Mouse (Mus musculus) stomach, adult 2 months (tissue): ENCODE data around the gene Cyp2d11. TPM values are rescaled to one million over a fixed set of nuclear protein-coding genes. Genes with fewer than 3 reads are reported as not detected.

Source experiments
- polyA plus RNA-seq: library from polyadenylated mRNA; depleted of rRNA; stranded (reverse); fragments of >200 nt; gene quantifications from 2 replicates; pipeline ENCODE4 v1.2.3, GENCODE M21; 2012; rRNA removed

Cyp2d11 gene
- polyA plus RNA-seq: not detected in 2 replicates

DNA sequence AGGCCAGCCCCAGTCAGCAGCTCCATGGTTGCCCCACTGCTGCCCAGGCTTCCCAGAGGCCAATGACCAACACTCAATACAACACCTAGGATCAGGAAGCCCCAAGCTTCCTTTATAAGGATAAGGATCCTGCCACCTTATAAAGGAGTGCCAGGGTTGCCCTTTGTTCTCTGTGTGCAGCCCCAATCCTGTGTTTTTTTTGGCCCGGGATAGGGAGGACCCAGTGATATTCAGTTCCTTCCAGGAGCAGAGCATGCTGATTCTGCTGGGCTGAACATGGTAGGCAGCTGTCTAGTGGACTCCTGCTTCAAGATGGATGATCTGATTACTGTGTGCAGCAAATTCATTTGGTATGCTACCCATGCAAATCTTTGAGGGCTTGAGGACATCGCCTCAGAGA, at the start of gene Cyp2d11:
Cyp2d11 (minus strand) TSS at position 101 of the 400 bp plus-strand sequence.

DNA sequence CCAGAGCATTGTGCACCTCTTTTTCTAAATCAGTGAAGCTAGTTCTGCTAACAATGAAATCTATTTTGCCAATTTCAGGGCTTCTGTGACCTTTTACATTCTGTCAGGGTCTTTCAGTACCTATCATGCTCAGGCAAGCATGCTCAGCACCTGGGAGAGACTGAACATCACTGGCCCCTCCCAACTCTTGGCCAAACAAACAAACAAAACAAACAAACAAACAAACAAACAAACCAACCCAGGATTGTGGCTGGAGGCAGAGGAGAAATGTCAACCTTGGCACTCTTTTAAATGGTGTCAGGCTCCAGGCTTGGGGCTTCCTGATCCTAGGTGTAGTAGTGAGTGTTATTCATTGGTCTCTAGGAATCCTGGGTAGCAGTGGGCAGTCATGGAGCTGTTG, 39.3 kb upstream of the Cyp2d11 start, which contains the start of gene Cyp2d9:
Cyp2d9 (plus strand) TSS at position 301 of the 400 bp plus-strand sequence.

DNA sequence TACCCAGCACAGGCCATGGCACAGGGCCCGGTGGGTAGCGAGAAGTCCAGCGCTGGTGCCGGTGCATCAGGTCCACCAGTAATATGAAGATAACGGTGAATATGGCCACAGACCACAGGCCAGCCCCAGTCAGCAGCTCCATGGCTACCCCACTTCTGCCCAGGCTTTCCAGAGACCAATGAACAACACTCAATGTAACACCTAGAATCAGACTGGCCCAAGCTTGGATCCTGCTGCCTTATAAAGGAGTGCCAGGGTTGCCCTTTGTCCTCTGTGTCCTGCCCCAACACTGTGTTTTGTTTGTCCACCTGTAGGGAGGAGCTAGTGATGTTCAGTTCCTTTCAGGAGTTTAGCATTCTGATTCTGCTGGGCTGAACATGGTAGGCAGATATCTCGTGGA, 13.2 kb upstream of the Cyp2d11 start, which contains the start of gene Cyp2d10:
Cyp2d10 (minus strand) TSS at position 215 of the 400 bp plus-strand sequence.

DNA sequence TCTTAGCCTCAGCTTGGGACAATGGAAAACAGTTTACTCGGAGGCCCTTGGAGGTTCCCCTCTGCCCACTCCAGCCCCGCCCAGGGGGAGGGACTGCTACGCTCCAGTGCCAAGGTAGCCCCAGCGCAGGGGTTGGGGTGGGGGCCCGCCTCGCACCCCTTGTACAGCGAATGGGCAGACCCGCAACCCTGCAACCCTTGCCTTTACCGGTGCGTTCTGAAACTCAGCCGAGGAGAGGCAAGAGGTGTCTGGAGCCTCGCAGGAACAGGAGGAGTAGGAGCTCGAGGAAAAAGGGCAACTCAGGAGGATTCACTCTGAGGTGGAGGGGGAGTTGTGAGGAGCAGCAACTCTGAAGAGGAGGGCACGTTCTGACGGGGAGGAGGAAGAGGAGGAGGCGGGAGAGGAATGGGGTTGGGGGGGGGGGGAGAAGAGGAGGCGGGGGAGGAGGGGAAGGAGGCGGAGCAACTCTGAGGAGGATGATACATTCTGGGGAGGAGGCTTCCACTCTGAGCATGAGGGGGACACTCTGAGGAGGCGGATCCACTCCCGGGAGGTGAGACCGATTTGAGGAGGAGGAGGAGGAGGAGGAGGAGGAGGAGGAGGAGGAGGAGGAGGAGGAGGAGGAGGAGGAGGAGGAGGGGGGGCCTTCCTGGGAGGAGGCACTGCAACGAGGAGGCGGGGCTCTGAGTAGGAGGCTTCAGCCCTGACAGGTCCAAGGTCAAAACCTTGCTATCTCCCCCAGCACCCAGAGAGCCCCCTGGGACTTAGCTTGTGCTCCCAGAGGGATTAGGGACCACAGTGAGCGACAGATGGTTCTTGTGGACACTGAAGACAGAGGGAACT, 13.7 kb downstream of the Cyp2d11 start, which contains the start of gene Cyp2d22:
Cyp2d22 (minus strand) TSS at position 390 of the 843 bp plus-strand sequence.

DNA sequence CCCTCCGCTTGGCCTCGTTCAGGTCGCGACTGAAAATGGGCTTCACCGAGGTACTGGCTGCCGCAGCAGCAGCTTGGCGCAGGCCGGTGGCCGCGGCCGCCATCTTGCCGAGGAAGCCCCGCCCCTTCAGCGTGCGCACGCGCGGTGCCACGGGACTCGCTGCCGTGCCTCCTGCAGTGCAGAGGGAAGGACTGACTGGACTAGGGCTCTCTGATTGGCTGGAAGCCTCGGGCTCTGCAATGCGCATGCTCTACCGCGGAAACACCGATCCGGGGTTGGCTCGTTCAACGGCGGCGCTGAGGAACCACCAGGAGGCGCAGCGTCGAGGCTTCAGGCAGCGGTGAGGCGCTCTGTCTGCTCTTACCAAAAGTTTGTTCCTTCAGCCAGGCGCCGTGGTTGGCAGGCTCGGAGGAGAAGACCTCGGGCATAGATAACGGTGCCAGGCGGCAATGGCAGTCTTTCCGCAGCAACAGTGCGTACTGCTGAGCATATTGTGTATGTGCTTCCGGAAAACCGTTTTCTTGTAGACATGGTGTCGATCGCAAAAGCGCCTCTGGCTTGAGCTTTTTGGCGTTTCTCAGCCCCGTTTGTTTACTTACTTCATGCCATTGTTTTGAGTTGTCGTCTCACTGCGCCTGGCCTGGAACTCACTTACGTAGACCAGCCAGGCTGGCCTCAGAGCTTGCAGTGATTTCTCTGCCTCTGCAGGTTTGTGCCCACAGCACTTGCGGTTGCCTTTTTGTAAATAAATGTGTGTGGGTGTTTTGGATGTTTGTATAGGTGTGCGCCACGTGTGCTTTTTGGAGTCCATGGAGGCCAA, 39.5 kb downstream of the Cyp2d11 start, which contains the start of gene Ndufa6:
Ndufa6 (minus strand) TSS at position 197 of the 820 bp plus-strand sequence.

Other genes with a start within 250 kb of the Cyp2d11 start
- gene Srebf2, start 246.8 kb downstream of the Cyp2d11 start, polyA plus RNA-seq: 159 and 162 TPM in 2 replicates
- 0.22 and 0.34 TPM in 2 replicates for gene Shisa8, start 181.2 kb downstream of the Cyp2d11 start, polyA plus RNA-seq
- 0.11 and 0.12 TPM in 2 replicates for gene Tnfrsf13c, start 169.7 kb downstream of the Cyp2d11 start, polyA plus RNA-seq
- gene Cenpm, start 149.3 kb downstream of the Cyp2d11 start, polyA plus RNA-seq: 9.3 and 11.8 TPM in 2 replicates
- gene 1500009C09Rik, start 141.6 kb downstream of the Cyp2d11 start, polyA plus RNA-seq: 1.9 and 2.3 TPM in 2 replicates
- gene Sept3, start 119.1 kb downstream of the Cyp2d11 start, polyA plus RNA-seq: 0.52 and 0.78 TPM in 2 replicates
- not detected in 2 replicates for gene Wbp2nl, start 95.1 kb downstream of the Cyp2d11 start, polyA plus RNA-seq
- gene Naga, start 55.1 kb downstream of the Cyp2d11 start, polyA plus RNA-seq: 163 and 182 TPM in 2 replicates
- 0.39 and 0.60 TPM in 2 replicates for gene Pheta2, start 55.1 kb downstream of the Cyp2d11 start, polyA plus RNA-seq
- gene Smdt1, start 55.1 kb downstream of the Cyp2d11 start, polyA plus RNA-seq: 131 and 168 TPM in 2 replicates
- gene Ndufa6, start 39.7 kb downstream of the Cyp2d11 start, polyA plus RNA-seq: 81.5 and 107 TPM in 2 replicates
- 8.1 and 12.2 TPM in 2 replicates for gene Cyp2d22, start 13.8 kb downstream of the Cyp2d11 start, polyA plus RNA-seq
- gene Cyp2d10, start 13.2 kb upstream of the Cyp2d11 start, polyA plus RNA-seq: 1.2 and 2.6 TPM in 2 replicates
- 0.08 and 0.98 TPM in 2 replicates for gene Cyp2d9, start 39.4 kb upstream of the Cyp2d11 start, polyA plus RNA-seq
- not detected in 2 replicates for gene Cyp2d12, start 161.1 kb upstream of the Cyp2d11 start, polyA plus RNA-seq
- 0.25 and 0.90 TPM in 2 replicates for gene Cyp2d34, start 226.9 kb upstream of the Cyp2d11 start, polyA plus RNA-seq